Mouse (Mus musculus) heart, postnatal 0 days (tissue): ENCODE data around the gene Olig3. TPM values are rescaled to one million over a fixed set of nuclear protein-coding genes. Genes with fewer than 3 reads are reported as not detected.

Experiments used
- ATAC-seq: fragments of 200-750 bp; cut with Nextera tagmentation; 2 replicates; pipeline ENCODE4 v1.8.0; 2017; ENCODE audit warnings: low read depth, moderate number of reproducible peaks, moderate library complexity; ENCODE audit not compliant: insufficient read depth
- DNase-seq: peaks from one replicate; pipeline ENCODE4 v3.0.0-alpha.2; 2016; ENCODE audit warnings: low spot score
- H3K27ac ChIP-seq: fragments of 300-500 bp; sonication (generic); 2 replicates; pipeline ENCODE4 v1.5.1; 2014; ENCODE audit warnings: low read depth, mild to moderate bottlenecking
- H3K27me3 ChIP-seq: fragments of 300-500 bp; sonication (generic); 2 replicates; pipeline ENCODE4 v1.6.1; 2014; ENCODE audit warnings: low read length, mixed read lengths; ENCODE audit not compliant: control insufficient read depth, insufficient read depth
- H3K36me3 ChIP-seq: fragments of 300-500 bp; sonication (generic); replicated peaks from 2 replicates; pipeline ENCODE4 v1.6.1; 2014; ENCODE audit warnings: low read length, mixed read lengths; ENCODE audit not compliant: control insufficient read depth, insufficient read depth
- H3K4me1 ChIP-seq: fragments of 300-500 bp; sonication (generic); 2 replicates; pipeline ENCODE4 v1.6.1; 2014; ENCODE audit warnings: antibody characterized with exemption; ENCODE audit not compliant: control insufficient read depth, insufficient read depth
- H3K4me2 ChIP-seq: fragments of 300-500 bp; sonication (generic); 2 replicates; pipeline ENCODE4 v1.6.1; 2014; ENCODE audit warnings: low read depth, mild to moderate bottlenecking, low read length, moderate library complexity
- H3K4me3 ChIP-seq: fragments of 300-500 bp; sonication (generic); 2 replicates; pipeline ENCODE4 v1.5.1; 2014; ENCODE audit warnings: low read depth, low read length
- H3K9ac ChIP-seq: fragments of 300-500 bp; sonication (generic); replicated peaks from 2 replicates; pipeline ENCODE4 v1.6.1; 2014; ENCODE audit warnings: low read depth, low read length, mixed read lengths
- H3K9me3 ChIP-seq: fragments of 300-500 bp; sonication (generic); replicated peaks from 2 replicates; pipeline ENCODE4 v1.6.1; 2016; ENCODE audit warnings: low read length; ENCODE audit not compliant: control insufficient read depth
- CTCF ChIP-seq: IDR thresholded peaks from 2 replicates; pipeline ENCODE4 v1.5.1; 2016; ENCODE audit warnings: antibody characterized with exemption, control low read depth, low read depth
- EP300 ChIP-seq: IDR thresholded peaks from 2 replicates; pipeline ENCODE4 v1.6.1; 2016; ENCODE audit warnings: antibody characterized with exemption, low read depth
- WGBS: fragments of 180-500 bp; shearing (Covaris S2); extraction: QIAGEN DNeasy Blood & Tissue Kit; methylation state at CpG from one replicate; pipeline ENCODE4 v1.1.7; 2014; 5-methylcytosine and 5-hydroxymethylcytosine counted together
- polyA plus RNA-seq: library from polyadenylated mRNA; unstranded; fragments of >200 nt; fragmentation: Nextera tagmentation; extraction: Ambion mirVana; gene quantifications from 2 replicates; pipeline ENCODE4 v1.2.1, GENCODE M21; 2015
- total RNA-seq: library from RNA; depleted of rRNA; stranded (reverse); fragments of >200 nt; gene quantifications from 2 replicates; pipeline ENCODE4 v1.2.3, GENCODE M21; 2014; ENCODE audit warnings: low replicate concordance

The Olig3 gene
- total and polyA plus RNA-seq, 2 experiments from 2014 or later: not detected

DNA sequence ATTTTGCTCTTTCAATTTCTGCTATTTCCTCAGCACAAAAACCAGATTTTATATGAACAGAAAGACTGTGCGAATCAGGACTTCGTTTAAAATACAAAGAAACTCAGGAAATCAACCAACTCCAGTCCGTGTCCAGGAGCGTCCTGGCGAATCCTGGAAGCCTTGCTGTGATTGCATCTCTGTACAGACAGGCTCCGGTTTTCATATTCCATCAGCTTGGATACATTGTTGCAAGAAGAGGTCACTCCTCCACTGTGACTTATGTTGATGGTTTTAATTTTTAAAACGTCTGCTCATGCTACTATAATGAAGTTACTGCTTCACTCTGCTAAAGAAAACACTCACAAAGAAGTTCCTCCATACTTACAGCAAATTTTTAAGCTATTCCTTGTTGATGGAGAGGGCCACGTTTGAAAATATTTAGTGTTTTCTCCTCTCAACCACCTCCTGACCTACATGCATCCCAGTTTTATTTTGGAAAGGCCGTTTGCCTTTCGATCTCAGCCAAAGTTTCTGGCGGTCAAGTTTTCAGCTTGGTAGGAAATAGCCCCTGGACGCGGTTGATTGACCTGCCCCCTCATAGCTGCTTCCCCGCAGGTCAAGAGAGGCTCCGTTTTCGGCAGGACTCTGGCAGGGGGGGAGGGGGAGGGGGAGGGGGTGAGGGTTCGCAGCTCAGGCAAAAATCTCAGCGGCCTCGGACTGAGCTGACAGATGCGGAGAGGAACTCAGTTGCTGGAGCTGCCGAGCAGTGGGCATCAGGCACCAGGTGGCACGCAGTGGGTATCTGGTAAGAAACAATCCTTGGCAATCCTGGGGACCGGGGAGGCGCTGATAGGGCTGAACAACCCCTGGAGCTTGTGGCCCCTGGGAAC, 4.1 kb upstream of the Olig3 start:
- peak overlapping the region; percentile 15 for H3K4me3 ChIP-seq
- no peak overlapping the region for H3K4me2 ChIP-seq

DNA sequence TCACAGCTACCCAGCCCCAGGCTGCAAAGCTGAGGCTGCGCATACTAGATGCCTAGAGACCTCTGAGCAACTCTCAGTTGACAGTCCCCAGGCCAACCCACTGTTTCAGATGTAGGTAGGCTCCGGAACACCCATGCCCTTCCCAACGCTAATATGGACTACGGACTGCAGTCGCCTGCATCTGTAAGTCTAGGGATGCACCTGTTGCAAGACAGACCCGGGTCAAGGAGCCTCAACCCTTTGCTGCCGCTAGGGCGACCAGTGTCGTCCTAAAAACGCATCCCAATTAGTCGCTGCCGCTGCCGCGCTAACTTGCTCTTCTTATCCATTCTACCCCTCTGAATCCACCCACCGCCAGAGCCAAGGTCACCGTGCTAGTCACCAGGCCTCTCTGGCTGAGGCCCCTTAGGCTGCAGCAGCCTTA, 3.4 kb upstream of the Olig3 start:
- ATAC-seq (no peak), DNase-seq (no peak)
- TF ChIP-seq EP300: no peak
- no peak for TF ChIP-seq CTCF
- Histone ChIP-seq H3K4me1 (peaks cover 5% of the 10 kb centered on the region; the same call in 1 of the 2 replicates), H3K4me2 (no peak overlapping the region), H3K9ac (no peak overlapping the region), H3K27ac (no peak overlapping the region), H3K36me3 (no peaks in the 10 kb centered on the region), H3K27me3 (peaks cover 81% of the 10 kb centered on the region), H3K4me3 (peak overlapping the region; percentile 15), H3K9me3 (no peaks in the 10 kb centered on the region)
- WGBS: 2% methylated on average over 16 of the region's 16 CpGs

More for the DNA sequence above, 4.1 kb upstream of the Olig3 start:
- Histone ChIP-seq H3K9ac (no peak overlapping the region), H3K4me1 (peaks cover 5% of the 10 kb centered on the region; the same call in 1 of the 2 replicates), H3K27me3 (peaks cover 75% of the 10 kb centered on the region), H3K27ac (no peak overlapping the region), H3K9me3 (no peaks in the 10 kb centered on the region), H3K36me3 (no peaks in the 10 kb centered on the region)
- TF ChIP-seq CTCF: no peak
- 4% methylated on average over 24 of the region's 24 CpGs for WGBS
- DNase-seq (no peak), ATAC-seq (no peak)

DNA sequence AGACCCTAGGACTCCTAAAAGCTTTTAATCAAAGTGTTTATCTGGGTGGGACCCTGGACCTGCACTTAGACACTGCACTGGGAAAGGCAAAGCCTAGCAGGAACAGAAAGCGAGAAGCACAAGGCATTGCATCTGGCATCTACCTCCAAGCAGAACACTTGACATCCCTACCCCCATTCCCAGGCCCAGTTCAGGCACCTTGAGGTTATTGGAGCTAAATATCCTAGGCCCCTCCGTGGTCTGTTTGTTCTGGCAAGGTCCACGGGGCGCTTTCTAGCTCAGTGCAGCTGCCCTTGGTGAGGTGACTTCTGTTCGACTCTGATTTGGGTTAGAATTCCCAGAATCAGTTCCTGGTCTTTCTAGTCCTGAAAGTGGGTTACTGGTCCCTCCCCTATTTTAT, 2.7 kb upstream of the Olig3 start:
- H3K4me1 ChIP-seq: peaks cover 5% of the 10 kb centered on the region; the same call in 1 of the 2 replicates
- WGBS: 23% methylated on average over 5 of the region's 5 CpGs
- no peaks in the 10 kb centered on the region for H3K36me3 ChIP-seq
- no peak overlapping the region for H3K4me3 ChIP-seq
- H3K27me3 ChIP-seq: peaks cover 88% of the 10 kb centered on the region
- no peak for TF ChIP-seq EP300
- DNase-seq (no peak), ATAC-seq (no peak)
- no peak overlapping the region for H3K9ac ChIP-seq
- H3K9me3 ChIP-seq: no peaks in the 10 kb centered on the region
- no peak overlapping the region for H3K27ac ChIP-seq
- no peak overlapping the region for H3K4me2 ChIP-seq

DNA sequence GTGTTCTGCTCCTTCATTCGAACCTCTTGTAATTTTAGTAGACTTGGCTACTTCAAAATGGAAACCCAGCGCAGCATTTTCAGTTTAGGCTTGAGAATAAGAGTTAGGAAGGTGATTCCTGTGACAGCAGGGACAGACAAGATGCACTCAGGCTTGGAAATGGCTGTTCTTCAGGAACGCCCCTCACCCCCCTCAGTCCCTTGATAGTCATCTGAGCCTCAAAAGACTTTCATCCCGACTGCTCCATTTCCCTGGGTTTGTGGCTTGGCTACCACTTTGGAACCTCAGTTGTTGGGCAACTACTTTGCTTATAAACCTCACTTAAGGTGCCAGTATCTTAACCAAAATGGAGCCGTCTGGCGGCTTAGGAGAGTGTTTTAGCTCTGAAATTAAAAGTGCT, 2.2 kb upstream of the Olig3 start:
- no peak overlapping the region for H3K4me2 ChIP-seq
- ATAC-seq (no peak), DNase-seq (no peak)
- no peak overlapping the region for H3K27ac ChIP-seq
- no peaks in the 10 kb centered on the region for H3K9me3 ChIP-seq
- no peak overlapping the region for H3K4me3 ChIP-seq
- no peak overlapping the region for H3K9ac ChIP-seq
- TF ChIP-seq CTCF (no peak), EP300 (no peak)
- no peaks in the 10 kb centered on the region for H3K36me3 ChIP-seq
- peaks cover 90% of the 10 kb centered on the region for H3K27me3 ChIP-seq
- 19% methylated on average over 6 of the region's 6 CpGs for WGBS
- peaks cover 5% of the 10 kb centered on the region; the same call in 1 of the 2 replicates for H3K4me1 ChIP-seq

DNA sequence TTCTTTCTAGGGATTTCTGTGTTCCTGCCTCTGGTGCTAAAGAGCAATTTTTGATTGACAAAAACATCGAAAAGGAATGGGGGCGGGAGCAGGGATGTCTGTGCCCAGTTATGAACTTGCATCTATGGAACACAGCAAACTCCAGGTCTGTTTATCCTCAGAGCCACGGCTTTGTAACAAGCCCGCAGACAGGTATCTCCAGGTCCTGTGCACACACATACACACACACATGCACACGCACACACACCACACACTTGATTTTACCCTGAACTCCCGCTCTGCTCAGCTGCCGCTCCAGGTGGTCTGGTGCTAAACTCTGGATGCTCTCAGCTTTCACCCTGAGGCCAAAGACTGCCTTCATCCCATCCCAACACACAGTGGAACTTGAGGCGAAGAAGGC, 1.3 kb upstream of the Olig3 start:
- TF ChIP-seq CTCF (no peak), EP300 (no peak)
- Histone ChIP-seq H3K36me3 (no peaks in the 10 kb centered on the region), H3K4me3 (no peak overlapping the region), H3K27ac (no peak overlapping the region), H3K9ac (no peak overlapping the region), H3K9me3 (no peaks in the 10 kb centered on the region), H3K27me3 (peaks cover 93% of the 10 kb centered on the region), H3K4me1 (peaks cover 5% of the 10 kb centered on the region; the same call in 1 of the 2 replicates), H3K4me2 (no peak overlapping the region)
- ATAC-seq (no peak), DNase-seq (no peak)
- WGBS: 9% methylated on average over 8 of the region's 8 CpGs
